Mouse (Mus musculus): Measurements from ENCODE around the gene Epha7. TPM values are rescaled to one million over a fixed set of nuclear protein-coding genes. Genes with fewer than 3 reads are reported as not detected.

Epha7 gene
- polyA plus RNA-seq (2016; fragmentation: Nextera tagmentation; extraction: Ambion mirVana), result 57.8 and 59.0 TPM in 2 replicates

- Histone ChIP-seq H3K4me3 (peak within 1 kb of the TSS; percentile 79), H3K36me3 (no peaks in the 10 kb centered on the region), H3K4me1 (replicated peaks) (no peaks in the 10 kb centered on the region), H3K4me2 (peak within 1 kb of the TSS; percentile 74), H3K9me3 (replicated peaks) (no peaks in the 10 kb centered on the region), H3K27me3 (replicated peaks) (no peaks in the 10 kb centered on the region), H3K27ac (ENCODE audit: poor library complexity, severe bottlenecking) (peak within 1 kb of the TSS; percentile 94), H3K9ac (peak within 1 kb of the TSS; percentile 84)
- WGBS, result under 1% methylated on average over 48 of the region's 48 CpGs
- peak; percentile 97 for ATAC-seq (ENCODE audit: insufficient number of reproducible peaks, low FRiP score)
Observed at GRCm38 (mm10) chr4:28812691-28813289, at the start of gene Epha7. Gene Epha7 (plus strand): TSS chr4:28813131.

GRCm38 (mm10) chr4:28783961-28784360, 29.0 kb upstream of the Epha7 start:
- Histone ChIP-seq H3K27ac (ENCODE audit: poor library complexity, severe bottlenecking) (no peak overlapping the region), H3K4me2 (no peak overlapping the region), H3K4me1 (replicated peaks) (no peaks in the 10 kb centered on the region), H3K9ac (no peak overlapping the region), H3K36me3 (no peaks in the 10 kb centered on the region), H3K27me3 (replicated peaks) (no peaks in the 10 kb centered on the region), H3K4me3 (no peak overlapping the region), H3K9me3 (replicated peaks) (no peaks in the 10 kb centered on the region)
- no peak for ATAC-seq (ENCODE audit: insufficient number of reproducible peaks, low FRiP score)
- 29% methylated on average over 3 of the region's 3 CpGs for WGBS

- ATAC-seq (ENCODE audit: insufficient number of reproducible peaks, low FRiP score), result no peak
- Histone ChIP-seq H3K36me3 (no peaks in the 10 kb centered on the region), H3K27me3 (replicated peaks) (no peaks in the 10 kb centered on the region)
Observed at GRCm38 (mm10) chr4:28808800-28809199, 4.1 kb upstream of the Epha7 start.

GRCm38 (mm10) chr4:28809703-28810102, 3.2 kb upstream of the Epha7 start:
- H3K4me3 ChIP-seq, result no peak overlapping the region
- no peaks in the 10 kb centered on the region for H3K27me3 ChIP-seq (replicated peaks)
- no peaks in the 10 kb centered on the region for H3K4me1 ChIP-seq (replicated peaks)
- H3K4me2 ChIP-seq, result no peak overlapping the region
- no peak for ATAC-seq (ENCODE audit: insufficient number of reproducible peaks, low FRiP score)
- no peak overlapping the region for H3K27ac ChIP-seq (ENCODE audit: poor library complexity, severe bottlenecking)
- no peak overlapping the region for H3K9ac ChIP-seq
- no peaks in the 10 kb centered on the region for H3K9me3 ChIP-seq (replicated peaks)
- 66% methylated on average over 4 of the region's 4 CpGs for WGBS
- no peaks in the 10 kb centered on the region for H3K36me3 ChIP-seq

More at GRCm38 (mm10) chr4:28808800-28809199, 4.1 kb upstream of the Epha7 start:
- Histone ChIP-seq H3K4me1 (replicated peaks) (no peaks in the 10 kb centered on the region), H3K27ac (ENCODE audit: poor library complexity, severe bottlenecking) (no peak overlapping the region), H3K9ac (no peak overlapping the region), H3K4me2 (no peak overlapping the region), H3K9me3 (replicated peaks) (no peaks in the 10 kb centered on the region), H3K4me3 (no peak overlapping the region)

- Histone ChIP-seq H3K4me1 (replicated peaks) (no peaks in the 10 kb centered on the region), H3K4me3 (peak overlapping the region; percentile 79), H3K4me2 (peak overlapping the region; percentile 74), H3K9me3 (replicated peaks) (no peaks in the 10 kb centered on the region), H3K36me3 (no peaks in the 10 kb centered on the region), H3K9ac (peak overlapping the region; percentile 84), H3K27me3 (replicated peaks) (no peaks in the 10 kb centered on the region), H3K27ac (ENCODE audit: poor library complexity, severe bottlenecking) (peak overlapping the region; percentile 92)
- WGBS, result under 1% methylated on average over 89 of the region's 94 CpGs
- peak; percentile 37 for ATAC-seq (ENCODE audit: insufficient number of reproducible peaks, low FRiP score)
Observed at GRCm38 (mm10) chr4:28813551-28814475, 882 bp downstream of the Epha7 start.

- Histone ChIP-seq H3K4me2 (peak overlapping the region; percentile 74), H3K9ac (peak overlapping the region; percentile 84), H3K27me3 (replicated peaks) (no peaks in the 10 kb centered on the region), H3K27ac (ENCODE audit: poor library complexity, severe bottlenecking) (peak overlapping the region; percentile 92), H3K4me1 (replicated peaks) (no peaks in the 10 kb centered on the region), H3K36me3 (no peaks in the 10 kb centered on the region), H3K4me3 (peak overlapping the region; percentile 79), H3K9me3 (replicated peaks) (no peaks in the 10 kb centered on the region)
- WGBS, result under 1% methylated on average over 8 of the region's 8 CpGs
- no peak for ATAC-seq (ENCODE audit: insufficient number of reproducible peaks, low FRiP score)
Observed at GRCm38 (mm10) chr4:28814476-28814815, 1.5 kb downstream of the Epha7 start.

GRCm38 (mm10) chr4:28814816-28815620, 2.1 kb downstream of the Epha7 start:
- Histone ChIP-seq H3K9me3 (replicated peaks) (no peaks in the 10 kb centered on the region), H3K4me1 (replicated peaks) (no peaks in the 10 kb centered on the region), H3K27ac (ENCODE audit: poor library complexity, severe bottlenecking) (peak overlapping the region; percentile 92), H3K4me2 (peak overlapping the region; percentile 74), H3K27me3 (replicated peaks) (no peaks in the 10 kb centered on the region), H3K4me3 (peak overlapping the region; percentile 79), H3K36me3 (no peaks in the 10 kb centered on the region), H3K9ac (peak overlapping the region; percentile 84)
- ATAC-seq (ENCODE audit: insufficient number of reproducible peaks, low FRiP score), result peak; percentile 49
- under 1% methylated on average over 72 of the region's 72 CpGs for WGBS

GRCm38 (mm10) chr4:28815621-28815920, 2.6 kb downstream of the Epha7 start:
- Histone ChIP-seq H3K4me3 (peak overlapping the region; percentile 79), H3K27ac (ENCODE audit: poor library complexity, severe bottlenecking) (peak overlapping the region; percentile 92), H3K36me3 (peaks cover 2% of the 10 kb centered on the region; the same call in 1 of the 2 replicates), H3K4me1 (replicated peaks) (no peaks in the 10 kb centered on the region), H3K9ac (peak overlapping the region; percentile 84), H3K27me3 (replicated peaks) (no peaks in the 10 kb centered on the region), H3K4me2 (peak overlapping the region; percentile 74), H3K9me3 (replicated peaks) (no peaks in the 10 kb centered on the region)
- ATAC-seq (ENCODE audit: insufficient number of reproducible peaks, low FRiP score), result no peak
- WGBS, result 0% methylated on average over 15 of the region's 15 CpGs

- WGBS, result 11% methylated on average over 1 of the region's 1 CpGs
- peaks cover 15% of the 10 kb centered on the region for H3K4me1 ChIP-seq (replicated peaks)
- no peak overlapping the region for H3K4me3 ChIP-seq
- no peak overlapping the region for H3K4me2 ChIP-seq
- no peak overlapping the region for H3K9ac ChIP-seq
- H3K27ac ChIP-seq (ENCODE audit: poor library complexity, severe bottlenecking), result no peak overlapping the region
- no peak for ATAC-seq (ENCODE audit: insufficient number of reproducible peaks, low FRiP score)
- no peaks in the 10 kb centered on the region for H3K27me3 ChIP-seq (replicated peaks)
- H3K9me3 ChIP-seq (replicated peaks), result no peaks in the 10 kb centered on the region
- peaks cover 15% of the 10 kb centered on the region for H3K36me3 ChIP-seq
Observed at GRCm38 (mm10) chr4:28823616-28824015, 10.7 kb downstream of the Epha7 start.

- ATAC-seq (ENCODE audit: insufficient number of reproducible peaks, low FRiP score), result no peak
- Histone ChIP-seq H3K36me3 (peaks cover 15% of the 10 kb centered on the region), H3K4me3 (no peak overlapping the region), H3K27me3 (replicated peaks) (no peaks in the 10 kb centered on the region), H3K9ac (no peak overlapping the region), H3K27ac (ENCODE audit: poor library complexity, severe bottlenecking) (no peak overlapping the region), H3K4me1 (replicated peaks) (peaks cover 15% of the 10 kb centered on the region), H3K4me2 (peak overlapping the region; percentile 30), H3K9me3 (replicated peaks) (no peaks in the 10 kb centered on the region)
- 39% methylated on average over 7 of the region's 7 CpGs for WGBS
Observed at GRCm38 (mm10) chr4:28824616-28825015, 11.7 kb downstream of the Epha7 start.

- no peaks in the 10 kb centered on the region for H3K9me3 ChIP-seq (replicated peaks)
- no peak for ATAC-seq (ENCODE audit: insufficient number of reproducible peaks, low FRiP score)
- WGBS, result 88% methylated on average over 3 of the region's 3 CpGs
- H3K4me1 ChIP-seq (replicated peaks), result peaks cover 10% of the 10 kb centered on the region
- H3K36me3 ChIP-seq, result 0 out of 2 replicates have a peak, but pooled peaks cover 3% of the 10 kb centered on the region
- H3K4me2 ChIP-seq, result no peak overlapping the region
- H3K27me3 ChIP-seq (replicated peaks), result no peaks in the 10 kb centered on the region
- H3K9ac ChIP-seq, result no peak overlapping the region
- H3K27ac ChIP-seq (ENCODE audit: poor library complexity, severe bottlenecking), result no peak overlapping the region
- H3K4me3 ChIP-seq, result no peak overlapping the region
Observed at GRCm38 (mm10) chr4:28837669-28838068, 24.7 kb downstream of the Epha7 start.

Data from heart, embryonic 12.5 days (tissue).